Mouse (Mus musculus): Measurements from ENCODE around the gene Syt8.

DNA sequence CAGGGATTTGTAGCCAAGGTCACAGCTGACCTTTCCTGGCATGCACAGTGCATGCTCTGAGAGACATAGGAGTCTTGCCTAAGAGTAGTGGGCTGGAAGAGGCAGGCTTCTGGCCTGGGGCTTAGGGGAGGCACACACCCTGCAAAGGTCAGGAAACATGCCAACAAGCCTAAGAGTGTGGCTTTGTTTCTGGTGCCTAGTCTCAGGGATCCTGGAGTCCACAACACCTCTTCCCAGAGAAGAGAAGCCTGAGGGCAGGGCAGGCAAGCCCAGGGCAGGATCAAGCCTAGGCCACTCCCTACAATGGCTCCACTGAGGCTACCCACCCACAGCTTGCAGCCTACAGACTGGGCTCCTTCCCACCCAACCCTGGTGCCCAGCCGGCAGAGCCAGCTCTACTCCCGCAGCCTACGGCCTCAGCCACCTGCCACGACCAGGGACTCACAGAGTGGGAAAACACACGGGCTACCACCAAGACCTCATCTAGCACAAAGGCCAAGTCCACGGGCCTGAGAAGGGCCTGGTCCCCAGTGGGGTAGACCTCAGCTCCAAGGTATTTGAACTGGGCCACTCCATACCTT lies 47.9 kb upstream of the Syt8 start:
- no peak for TF ChIP-seq CTCF (IDR thresholded peaks at IDR 0.05; ENCODE audit: control insufficient read depth, insufficient read depth, insufficient read length)
- no peak for TF ChIP-seq MYOD1 (IDR thresholded peaks at IDR 0.05; ENCODE audit: control insufficient read depth, insufficient read length, low read depth)
- no peak for TF ChIP-seq MAX (IDR thresholded peaks at IDR 0.05)
- no peak for TF ChIP-seq USF1 (IDR thresholded peaks at IDR 0.05; ENCODE audit: low read depth)
- TF ChIP-seq FOSL1 (IDR thresholded peaks at IDR 0.05; ENCODE audit: insufficient read depth, low read length, poor library complexity, severe bottlenecking), result no peak
- no peak for TF ChIP-seq MYOG (IDR thresholded peaks at IDR 0.05; ENCODE audit: control insufficient read depth, extremely low read depth, insufficient read length)

All from C2C12 (cell line).